Mouse (Mus musculus): ENCODE measurements around the gene Gm17268.

Gene Gm17268

GRCm38 (mm10) chr11:82038535-82038934 is at the start of gene Gm17268:
Gm17268 (minus strand) TSS chr11:82038562.
- CTCF ChIA-PET, result no interaction called here

- CTCF ChIA-PET, result no interaction called here
Observed at GRCm38 (mm10) chr11:82084360-82084759, 46.0 kb upstream of the Gm17268 start.

GRCm38 (mm10) chr11:82080865-82081264 is 42.5 kb upstream of the Gm17268 start:
- CTCF ChIA-PET, result no interaction called here

GRCm38 (mm10) chr11:82078136-82078730 is 39.9 kb upstream of the Gm17268 start:
- CTCF ChIA-PET, result no interaction called here

- CTCF ChIA-PET, result no interaction called here
Observed at GRCm38 (mm10) chr11:82077031-82077430, 38.7 kb upstream of the Gm17268 start.

DNA sequence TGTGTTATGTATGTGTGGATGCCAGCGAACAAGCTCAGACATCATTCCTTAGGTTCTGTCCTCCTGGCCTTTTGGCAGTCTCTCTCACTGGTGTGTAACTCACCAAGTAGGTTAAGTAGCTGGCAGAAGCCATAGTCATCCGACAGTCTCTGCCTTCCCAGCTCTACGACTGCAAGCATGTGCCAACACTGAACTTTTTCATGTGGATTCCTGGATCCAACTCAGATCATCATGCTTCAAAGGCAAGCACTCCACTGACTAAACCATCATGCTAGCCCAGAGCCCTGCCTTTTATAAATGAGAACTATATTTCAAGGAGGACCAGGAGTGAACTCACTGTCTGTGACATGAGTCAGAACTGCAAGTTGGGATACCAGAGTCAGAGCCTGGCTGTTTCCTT is 35.3 kb upstream of the Gm17268 start:
- CTCF ChIA-PET, result no interaction called here

DNA sequence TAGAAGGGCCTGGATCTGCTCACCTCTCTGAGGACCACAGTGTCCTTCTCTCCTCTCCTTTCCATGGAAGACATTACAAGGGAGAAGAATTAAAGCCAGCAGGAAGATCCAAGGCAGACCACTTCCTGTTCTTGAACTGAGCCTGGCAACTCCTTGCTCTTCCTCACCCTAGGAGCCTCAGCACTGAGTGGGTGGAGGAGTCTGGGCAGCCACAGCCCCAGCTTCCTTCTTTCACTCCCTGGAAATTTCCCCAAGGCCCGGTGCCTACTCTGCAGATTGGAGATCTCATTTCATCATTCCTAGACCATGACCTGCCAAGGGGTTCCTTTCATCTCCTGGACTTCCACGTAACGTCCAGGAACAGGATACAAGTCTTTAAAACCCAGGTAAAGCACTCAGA is 34.6 kb upstream of the Gm17268 start:
- CTCF ChIA-PET, result no interaction called here

DNA sequence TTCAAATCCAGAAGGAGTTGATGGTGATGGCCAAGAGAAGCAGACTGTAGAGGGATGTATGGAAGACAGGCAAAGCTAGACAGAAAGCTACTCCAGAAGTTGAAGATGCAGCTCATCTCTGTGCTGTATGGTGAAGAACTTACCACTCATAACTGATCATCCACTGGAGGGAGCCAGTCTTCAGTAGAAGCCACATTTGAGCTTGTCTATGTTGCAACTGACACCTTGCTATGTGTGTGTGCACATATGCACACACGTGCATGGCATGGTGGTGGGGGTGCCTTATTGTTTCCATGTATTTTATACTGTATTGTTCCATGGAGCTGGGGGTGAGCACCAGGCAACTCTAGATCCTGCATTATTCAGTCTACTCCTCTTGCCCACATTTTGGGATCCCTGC is 34.0 kb upstream of the Gm17268 start:
- CTCF ChIA-PET, result no interaction called here

DNA sequence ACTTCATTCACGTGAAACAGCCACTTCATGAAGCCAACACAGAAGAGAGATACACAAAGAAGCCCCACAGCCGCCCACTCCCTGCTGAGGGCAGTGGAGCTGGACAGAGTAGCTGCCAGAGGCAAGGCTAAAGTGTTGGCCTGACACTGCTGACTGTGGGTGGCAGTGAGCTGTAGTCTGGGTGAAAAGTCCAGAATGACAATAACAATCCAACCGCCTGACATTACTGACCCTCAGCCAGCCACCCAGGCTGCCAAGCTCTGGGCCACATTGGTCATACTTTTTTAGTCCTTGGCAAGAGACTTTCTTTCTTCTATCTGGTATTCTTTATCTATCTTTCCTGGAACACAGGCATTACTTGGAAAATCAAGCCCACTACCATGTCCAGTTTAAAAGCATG is 32.7 kb upstream of the Gm17268 start:
- CTCF ChIA-PET, result no interaction called here

DNA sequence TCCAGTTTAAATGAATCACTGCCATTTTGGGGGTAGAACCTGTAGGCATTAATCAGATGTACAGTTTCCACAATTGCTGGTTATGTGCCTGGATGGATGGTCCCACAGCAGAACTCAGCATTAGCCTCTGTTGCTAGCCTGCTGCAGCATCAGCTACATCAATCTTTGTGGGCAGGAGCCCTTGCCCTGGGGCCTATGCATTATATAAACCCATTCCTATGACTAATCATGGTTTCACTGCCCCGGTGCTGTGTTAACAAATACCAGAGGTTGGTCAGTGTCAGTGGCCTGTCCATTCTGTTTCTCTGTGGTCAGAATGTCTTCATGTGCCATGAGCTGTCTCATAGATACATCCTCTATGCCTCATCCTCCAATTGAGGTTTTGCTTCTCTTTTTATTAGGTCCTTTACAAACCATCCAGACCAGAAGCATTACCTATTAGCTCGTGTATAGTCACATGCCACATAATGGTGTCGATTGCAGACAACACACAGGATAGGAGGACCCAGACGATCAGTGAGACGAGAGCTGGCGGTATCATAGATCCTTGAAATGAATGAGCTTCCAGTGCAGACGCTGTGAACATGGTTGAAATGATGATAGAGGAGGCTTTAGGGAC is 28.7 kb upstream of the Gm17268 start:
- CTCF ChIA-PET, result no interaction called here

- CTCF ChIA-PET, result no interaction called here
Observed at GRCm38 (mm10) chr11:82063454-82063853, 25.1 kb upstream of the Gm17268 start.

- CTCF ChIA-PET, result no interaction called here
Observed at GRCm38 (mm10) chr11:82062226-82062625, 23.9 kb upstream of the Gm17268 start.

GRCm38 (mm10) chr11:82057646-82058045 is 19.3 kb upstream of the Gm17268 start, which contains the start of gene Ccl11:
Ccl11 (plus strand) TSS chr11:82057823.
- CTCF ChIA-PET, result no interaction called here

DNA sequence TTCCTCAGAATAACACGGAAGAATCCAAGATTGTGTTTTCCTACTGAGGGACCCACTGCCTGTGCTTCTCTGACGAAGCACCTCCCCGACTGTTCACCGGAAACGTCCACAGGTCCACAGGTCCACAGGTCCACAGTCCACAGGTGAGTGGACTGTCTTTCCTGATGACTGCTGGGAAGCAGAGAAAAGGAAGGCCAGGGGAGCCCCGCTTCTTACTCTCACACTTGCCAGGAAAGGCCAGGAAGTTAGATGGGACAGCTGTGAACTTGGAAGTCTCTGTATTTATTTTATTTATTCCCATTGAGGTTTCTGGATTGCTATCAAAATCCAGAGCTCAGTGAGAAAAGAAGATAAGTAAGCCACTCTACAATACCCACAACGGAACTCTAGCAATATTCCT is 15.5 kb upstream of the Gm17268 start:
- CTCF ChIA-PET, result no interaction called here

GRCm38 (mm10) chr11:82047746-82048415 is 9.5 kb upstream of the Gm17268 start:
- CTCF ChIA-PET, result interaction anchor here (0.6 kb wide), 1 partner anchor 52 kb away, joined by 3 read pairs; no protein-coding TSS in a partner anchor

DNA sequence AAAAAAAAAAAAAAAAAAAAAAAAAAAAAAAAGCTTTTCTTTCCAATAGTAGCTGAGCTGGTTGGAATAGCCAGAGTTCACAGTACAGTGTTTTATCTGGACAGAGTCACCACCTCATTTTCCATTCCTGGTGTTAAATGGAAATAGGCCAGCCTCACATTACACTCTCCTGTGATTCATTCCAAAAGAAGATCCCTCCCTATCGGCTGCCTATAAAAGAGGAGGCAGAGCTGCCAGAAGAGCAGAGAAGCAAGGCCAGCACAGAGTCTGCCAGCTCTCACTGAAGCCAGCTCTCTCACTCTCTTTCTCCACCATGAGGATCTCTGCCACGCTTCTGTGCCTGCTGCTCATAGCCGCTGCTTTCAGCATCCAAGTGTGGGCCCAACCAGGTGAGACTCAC is 7.1 kb upstream of the Gm17268 start, which contains the start of gene Ccl7:
TSS of gene Ccl7 (plus strand) at position 242 of the 400 bp plus-strand sequence.
- CTCF ChIA-PET, result no interaction called here

- CTCF ChIA-PET, result no interaction called here
Observed at GRCm38 (mm10) chr11:82041671-82042080, 3.3 kb upstream of the Gm17268 start.

DNA sequence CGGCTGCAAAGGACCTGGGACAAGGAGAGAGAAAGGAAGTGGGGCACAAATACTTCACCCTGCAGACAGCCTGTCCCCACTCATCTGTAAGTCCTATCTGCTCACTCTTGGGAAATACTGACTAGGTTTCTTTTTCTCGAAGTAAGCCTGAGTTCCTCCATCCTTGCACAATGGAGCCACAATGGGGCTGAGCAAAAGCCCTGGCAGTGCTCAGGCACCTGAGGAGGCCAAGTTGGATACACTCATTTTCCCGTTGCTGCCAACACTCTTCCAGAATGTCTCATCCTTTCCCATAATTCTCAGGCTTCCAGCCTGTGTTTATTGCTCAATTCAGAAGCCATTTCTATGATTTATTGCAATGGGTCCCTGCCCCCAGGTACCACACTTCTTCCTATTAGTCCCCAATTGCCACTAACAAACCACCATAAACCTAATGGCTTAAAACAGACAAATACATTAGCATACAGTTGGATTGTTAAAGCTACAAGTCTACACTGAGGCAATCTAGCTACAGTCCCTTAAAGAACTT is 834 bp upstream of the Gm17268 start:
- CTCF ChIA-PET, result no interaction called here

DNA sequence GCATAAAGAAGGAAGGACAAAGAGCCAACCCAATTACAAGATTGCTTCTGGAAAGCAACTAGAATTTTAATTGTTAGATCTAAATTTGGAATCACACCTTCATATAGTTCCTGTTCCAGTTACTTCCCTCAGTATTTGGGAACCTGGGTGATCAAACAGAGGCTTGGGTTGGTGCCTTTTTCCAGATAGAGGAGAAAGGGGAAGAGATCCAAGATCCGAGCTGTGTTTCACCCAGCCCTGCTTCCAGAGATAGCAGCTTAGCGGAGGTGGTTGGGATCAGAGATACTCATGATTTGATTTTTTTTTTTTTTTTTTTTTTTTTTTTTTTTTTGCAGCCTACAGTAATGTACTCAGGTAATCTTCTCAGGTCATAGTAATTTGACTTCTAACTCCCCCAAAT is 2.5 kb downstream of the Gm17268 start:
- CTCF ChIA-PET, result no interaction called here

GRCm38 (mm10) chr11:82035356-82035755 is 3.0 kb downstream of the Gm17268 start, which contains the start of gene Ccl2:
Ccl2 (plus strand) TSS chr11:82035571.
- CTCF ChIA-PET, result no interaction called here

DNA sequence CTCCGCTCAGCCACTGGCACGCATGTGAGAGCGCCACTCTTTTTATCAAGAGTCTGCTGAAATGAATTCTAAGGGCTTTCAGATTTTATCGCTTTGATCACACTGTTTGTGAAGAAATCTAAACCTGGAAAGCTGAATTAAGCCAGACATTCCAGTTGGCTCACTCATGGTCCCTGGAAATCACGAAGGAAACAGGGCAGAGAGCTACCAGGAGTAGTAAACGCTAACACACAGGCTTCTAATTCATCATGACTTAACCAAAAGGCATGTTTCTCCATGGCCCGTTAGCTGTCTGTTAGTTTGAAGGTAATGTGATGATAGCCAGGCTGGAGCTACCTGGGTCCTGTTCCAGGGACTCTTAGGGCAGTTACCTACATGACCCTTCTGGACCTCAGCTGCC is 3.9 kb downstream of the Gm17268 start:
- CTCF ChIA-PET, result no interaction called here

DNA sequence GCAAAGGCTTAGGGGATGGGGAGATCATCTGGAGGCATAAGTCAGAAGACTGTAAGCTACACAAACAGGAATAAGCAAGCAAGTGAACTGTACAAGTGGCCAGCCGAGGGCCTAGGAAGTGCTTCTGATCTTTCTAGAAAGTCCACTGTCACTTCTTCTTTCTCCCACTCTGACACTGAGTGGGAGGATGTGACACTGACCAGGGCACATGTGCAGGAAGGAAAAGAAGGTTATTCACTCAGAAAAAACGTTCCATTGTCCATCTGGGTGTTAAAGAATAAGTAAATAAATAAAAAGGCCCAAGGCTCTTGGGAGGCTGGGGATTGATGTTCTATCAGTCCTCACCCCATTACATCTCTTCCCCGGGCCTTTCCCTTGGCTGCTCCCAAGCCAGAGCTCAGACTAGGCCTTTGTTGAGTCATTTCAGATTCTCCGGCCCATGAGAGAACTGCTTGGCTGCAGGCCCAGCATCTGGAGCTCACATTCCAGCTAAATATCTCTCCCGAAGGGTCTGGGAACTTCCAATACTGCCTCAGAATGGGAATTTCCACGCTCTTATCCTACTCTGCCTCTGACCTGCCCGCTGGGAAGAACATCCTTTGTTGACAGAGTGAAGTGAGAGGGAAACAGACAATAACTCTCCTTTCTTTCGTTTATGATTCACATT is 5.6 kb downstream of the Gm17268 start:
- CTCF ChIA-PET, result no interaction called here

GRCm38 (mm10) chr11:82032136-82032535 is 6.2 kb downstream of the Gm17268 start:
- CTCF ChIA-PET, result no interaction called here

Measured in spleen, embryonic (tissue).